Mouse (Mus musculus) small intestine, adult 2 months (tissue): Measurements from ENCODE around the gene Mettl11b. TPM values are rescaled to one million over a fixed set of nuclear protein-coding genes. Genes with fewer than 3 reads are reported as not detected.

ENCODE experiments used
- H3K27ac ChIP-seq: fragments of 200-500 bp; 2 replicates; pipeline ENCODE4 v1.5.1; 2012; ENCODE audit warnings: low read depth, low read length, control low read depth, inconsistent platforms; ENCODE audit not compliant: insufficient read depth
- H3K27me3 ChIP-seq: fragments of 200-500 bp; 2 replicates; pipeline ENCODE4 v1.6.1; 2012; ENCODE audit warnings: mild to moderate bottlenecking, moderate library complexity, low read length, inconsistent platforms; ENCODE audit not compliant: control insufficient read depth, insufficient read depth
- H3K36me3 ChIP-seq: fragments of 200-500 bp; 2 replicates; pipeline ENCODE4 v1.6.1; 2012; ENCODE audit warnings: mild to moderate bottlenecking, low read length, control low read depth, inconsistent platforms; ENCODE audit not compliant: control insufficient read depth, insufficient read depth
- H3K4me1 ChIP-seq: fragments of 200-500 bp; 2 replicates; pipeline ENCODE4 v1.6.1; 2012; ENCODE audit warnings: low read length, inconsistent platforms, mixed read lengths; ENCODE audit not compliant: control insufficient read depth, insufficient read depth, insufficient read length
- H3K4me3 ChIP-seq: fragments of 200-500 bp; 2 replicates; pipeline ENCODE4 v1.5.1; 2012; ENCODE audit warnings: low read depth, mild to moderate bottlenecking, control low read depth, inconsistent platforms, low read length, moderate library complexity
- CTCF ChIP-seq: fragments of 200-500 bp; IDR thresholded peaks from 2 replicates; pipeline ENCODE4 v1.5.1; 2012; ENCODE audit warnings: low read depth, mild to moderate bottlenecking, control low read depth, inconsistent platforms, low read length, moderate library complexity, mixed read lengths; ENCODE audit not compliant: insufficient replicate concordance, insufficient read length; ENCODE audit errors: extremely low read depth
- POLR2A ChIP-seq: fragments of 200-500 bp; IDR thresholded peaks from 2 replicates; pipeline ENCODE4 v1.6.1; 2012; ENCODE audit warnings: low read depth, mild to moderate bottlenecking, control low read depth, inconsistent platforms, low read length, moderate library complexity
- WGBS: fragments of 180-500 bp; shearing (Covaris S2); methylation state at CpG from one replicate; pipeline ENCODE4 v1.1.7; 2018; 5-methylcytosine and 5-hydroxymethylcytosine counted together
- polyA plus RNA-seq: library from polyadenylated mRNA; depleted of rRNA; stranded (reverse); fragments of >200 nt; gene quantifications from 2 replicates; pipeline ENCODE4 v1.2.3, GENCODE M21; 2012; rRNA removed

Mettl11b gene
- polyA plus RNA-seq, 1 experiment = not detected

DNA sequence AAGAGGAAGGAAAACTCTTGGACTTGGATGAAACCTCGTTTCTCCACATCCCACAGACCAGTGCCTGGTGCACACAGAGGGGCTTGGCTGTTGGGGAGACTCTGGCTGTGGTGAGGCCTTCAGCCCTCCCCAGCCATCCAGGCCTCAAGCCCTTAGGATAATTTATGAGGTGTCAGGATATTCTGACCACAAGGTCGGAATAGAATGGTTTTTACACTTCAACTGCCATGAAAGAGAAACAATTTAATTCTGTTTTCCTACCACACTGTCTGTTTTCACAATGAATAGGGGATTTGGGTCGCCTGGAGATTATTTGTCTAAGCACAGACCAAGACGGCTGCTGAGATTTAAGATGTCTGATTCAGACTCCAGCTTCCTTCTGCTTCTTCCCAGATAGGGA lies 54.3 kb downstream of the Mettl11b start:
- Histone ChIP-seq H3K4me1 (no peaks in the 10 kb centered on the region), H3K4me3 (no peak overlapping the region), H3K36me3 (no peaks in the 10 kb centered on the region), H3K27ac (no peak overlapping the region), H3K27me3 (no peaks in the 10 kb centered on the region)
- no peak for TF ChIP-seq POLR2A
- WGBS = 33% methylated on average over 4 of the region's 4 CpGs

DNA sequence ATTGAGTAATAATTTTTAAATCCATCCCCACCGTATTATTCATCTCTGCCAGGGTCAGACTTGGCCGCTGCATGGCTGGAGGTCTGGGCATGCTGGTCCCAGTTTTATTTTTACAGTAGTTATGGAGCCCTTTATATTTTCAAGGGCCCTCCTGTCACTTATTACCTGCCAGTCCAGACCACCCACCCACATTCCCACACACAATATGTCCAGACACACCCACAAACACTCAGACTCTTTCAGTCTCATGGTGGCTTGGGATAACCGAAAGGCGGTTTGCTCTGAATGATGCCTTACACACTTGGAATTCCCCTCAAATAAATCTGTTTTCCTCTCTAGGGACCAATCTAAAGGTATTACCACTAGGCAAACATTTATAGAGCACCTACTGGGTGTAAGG lies 55.1 kb downstream of the Mettl11b start:
- H3K27ac ChIP-seq = no peak overlapping the region
- TF ChIP-seq CTCF = no peak
- TF ChIP-seq POLR2A = no peak
- 88% methylated on average over 4 of the region's 4 CpGs for WGBS
- H3K4me1 ChIP-seq = no peaks in the 10 kb centered on the region
- H3K36me3 ChIP-seq = no peaks in the 10 kb centered on the region
- H3K27me3 ChIP-seq = no peaks in the 10 kb centered on the region
- no peak overlapping the region for H3K4me3 ChIP-seq

DNA sequence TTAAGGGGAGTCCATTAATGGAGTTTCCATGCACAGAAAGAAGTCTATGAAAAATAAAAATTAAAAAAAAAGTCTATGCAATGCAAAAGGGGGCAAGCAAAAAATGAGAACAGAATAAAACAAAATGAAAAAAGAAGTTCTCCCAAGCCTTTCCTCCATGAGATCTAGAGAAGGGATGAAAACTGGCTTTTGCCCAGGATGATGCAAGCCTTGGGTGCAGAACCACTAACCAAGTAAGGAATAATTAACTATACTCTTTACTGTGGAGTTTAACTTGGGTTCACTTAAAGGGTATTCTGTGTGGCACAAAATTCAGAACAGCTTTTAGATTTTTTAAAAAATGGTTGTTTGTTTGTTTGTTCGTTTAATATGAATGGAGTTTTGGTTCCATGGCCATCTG lies 62.6 kb downstream of the Mettl11b start:
- Histone ChIP-seq H3K27ac (no peak overlapping the region), H3K36me3 (no peaks in the 10 kb centered on the region), H3K27me3 (no peaks in the 10 kb centered on the region), H3K4me3 (no peak overlapping the region), H3K4me1 (no peaks in the 10 kb centered on the region)
- WGBS = 83% methylated on average over 1 of the region's 1 CpGs
- TF ChIP-seq POLR2A (no peak), CTCF (no peak)

DNA sequence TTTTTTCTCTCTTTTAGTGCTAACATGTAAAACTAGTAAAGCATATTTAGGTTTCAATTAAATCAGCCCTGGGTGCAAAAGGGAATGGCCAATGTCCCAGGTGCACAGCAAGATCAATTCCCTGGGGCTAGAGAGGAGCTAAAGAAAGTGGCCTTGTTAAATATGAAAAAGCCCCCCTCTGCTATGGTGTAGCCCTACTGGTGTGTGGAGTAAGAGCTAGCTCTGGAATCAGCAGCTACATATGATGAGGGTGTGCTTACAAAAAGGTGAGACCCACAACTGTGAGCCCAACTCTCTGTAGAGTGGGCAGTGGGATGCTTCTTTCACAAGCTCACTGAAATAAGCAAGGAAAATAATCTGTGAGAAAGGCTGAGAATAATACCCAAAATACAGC lies 66.5 kb downstream of the Mettl11b start:
- H3K27ac ChIP-seq = no peak overlapping the region
- H3K27me3 ChIP-seq = no peaks in the 10 kb centered on the region
- no peaks in the 10 kb centered on the region for H3K4me1 ChIP-seq
- no peaks in the 10 kb centered on the region for H3K36me3 ChIP-seq
- TF ChIP-seq CTCF = no peak
- no peak for TF ChIP-seq POLR2A
- no peak overlapping the region for H3K4me3 ChIP-seq

DNA sequence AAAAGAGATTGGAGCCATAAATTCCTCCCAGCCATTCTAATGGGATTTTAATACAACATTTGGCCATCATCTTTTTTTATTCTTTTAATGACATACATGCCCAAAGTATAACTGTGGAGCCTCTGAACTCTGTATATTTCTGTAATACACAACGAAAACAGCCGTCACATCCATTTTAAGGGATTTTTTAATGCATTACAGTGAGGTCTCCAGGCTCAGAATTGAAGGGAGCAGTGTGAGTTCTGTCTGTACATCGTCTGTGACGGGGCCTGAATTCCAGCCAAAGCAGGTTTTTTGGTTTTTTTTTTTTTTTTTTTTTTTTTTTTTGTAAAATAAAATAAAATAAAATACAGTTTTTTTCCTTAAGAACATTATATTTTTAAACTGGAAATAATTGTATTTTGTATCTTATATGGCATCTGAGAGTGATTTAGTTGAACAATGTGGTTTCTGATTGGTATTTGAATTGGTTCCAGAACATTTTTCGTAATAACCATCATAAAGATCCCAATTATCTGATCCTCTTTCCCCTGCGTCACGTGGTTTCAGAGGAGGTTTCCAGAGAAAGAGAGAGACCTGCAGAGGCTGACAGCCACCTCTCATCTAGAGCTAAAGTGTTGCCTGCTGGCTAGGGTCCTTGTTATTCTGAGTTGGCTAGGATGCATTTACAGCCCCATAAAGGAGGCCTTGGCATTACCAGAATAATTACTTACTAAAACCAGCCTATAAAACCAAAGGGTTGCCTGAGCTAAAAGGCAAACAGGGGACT lies 67.1 kb downstream of the Mettl11b start:
- no peaks in the 10 kb centered on the region for H3K27me3 ChIP-seq
- H3K27ac ChIP-seq = no peak overlapping the region
- no peaks in the 10 kb centered on the region for H3K36me3 ChIP-seq
- no peak overlapping the region for H3K4me3 ChIP-seq
- H3K4me1 ChIP-seq = no peaks in the 10 kb centered on the region
- 47% methylated on average over 7 of the region's 7 CpGs for WGBS
- no peak for TF ChIP-seq CTCF
- TF ChIP-seq POLR2A = no peak

DNA sequence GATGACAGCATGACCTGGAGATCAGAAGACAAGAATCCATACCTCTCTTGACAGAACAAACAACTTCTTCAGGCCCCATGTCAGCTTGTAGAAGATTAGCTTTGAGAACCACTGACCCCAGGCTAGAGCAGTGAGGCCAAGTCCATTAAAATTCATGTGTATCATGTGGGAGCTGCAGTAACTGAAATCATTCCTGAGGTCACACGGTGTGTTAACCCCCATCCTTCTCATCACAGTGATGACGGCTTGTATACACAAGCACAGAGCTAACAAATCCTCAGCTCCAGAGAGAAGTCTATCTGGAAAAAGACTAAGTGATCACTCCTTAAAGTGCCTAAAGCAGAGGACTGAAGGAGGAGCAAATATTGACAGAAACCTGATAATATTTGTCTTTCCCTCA lies 68.0 kb downstream of the Mettl11b start:
- no peaks in the 10 kb centered on the region for H3K4me1 ChIP-seq
- no peaks in the 10 kb centered on the region for H3K27me3 ChIP-seq
- H3K36me3 ChIP-seq = no peaks in the 10 kb centered on the region
- no peak overlapping the region for H3K27ac ChIP-seq
- H3K4me3 ChIP-seq = no peak overlapping the region
- TF ChIP-seq POLR2A (no peak), CTCF (no peak)
- WGBS = 15% methylated on average over 2 of the region's 2 CpGs

DNA sequence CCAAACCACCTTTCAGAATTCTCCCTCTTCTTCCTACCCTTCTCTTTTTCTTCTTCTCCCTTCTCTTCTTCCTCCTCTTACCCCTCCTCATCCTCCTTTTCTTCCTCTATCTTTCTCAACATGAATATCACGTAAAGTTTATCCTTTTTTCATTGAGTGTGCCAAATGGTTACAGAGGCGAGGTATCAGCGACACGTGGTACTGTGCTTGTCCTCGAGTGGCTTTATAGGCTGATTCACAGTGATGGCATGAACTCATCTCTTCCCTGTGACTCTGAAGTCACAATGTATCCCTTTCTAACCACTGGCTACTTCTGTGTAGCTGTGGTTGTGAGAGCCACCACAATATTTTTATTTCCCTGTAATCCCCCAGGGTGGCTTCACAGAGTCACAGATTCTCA lies 68.6 kb downstream of the Mettl11b start:
- Histone ChIP-seq H3K36me3 (no peaks in the 10 kb centered on the region), H3K4me3 (no peak overlapping the region), H3K27ac (no peak overlapping the region), H3K27me3 (no peaks in the 10 kb centered on the region), H3K4me1 (no peaks in the 10 kb centered on the region)
- WGBS = 87% methylated on average over 5 of the region's 5 CpGs
- TF ChIP-seq CTCF = no peak
- no peak for TF ChIP-seq POLR2A

Other genes with a start within 250 kb of the Mettl11b start
- gene Kifap3, start 54.4 kb upstream of the Mettl11b start, polyA plus RNA-seq = 0.34 and 0.49 TPM in 2 replicates
- 3.6 and 4.6 TPM in 2 replicates for gene Scyl3, start 203.9 kb upstream of the Mettl11b start, polyA plus RNA-seq